Mouse (Mus musculus) ES-Bruce4 (cell line): ENCODE measurements around the gene B3gnt6.

ENCODE experiments used
- CTCF ChIP-seq: IDR thresholded peaks from one replicate; pipeline ENCODE4 v1.8.1; 2011; ENCODE audit warnings: low read depth, low read length
- POLR2A ChIP-seq: IDR thresholded peaks from one replicate; pipeline ENCODE4 v1.8.1; 2011; ENCODE audit warnings: low read length; ENCODE audit not compliant: insufficient read depth

DNA sequence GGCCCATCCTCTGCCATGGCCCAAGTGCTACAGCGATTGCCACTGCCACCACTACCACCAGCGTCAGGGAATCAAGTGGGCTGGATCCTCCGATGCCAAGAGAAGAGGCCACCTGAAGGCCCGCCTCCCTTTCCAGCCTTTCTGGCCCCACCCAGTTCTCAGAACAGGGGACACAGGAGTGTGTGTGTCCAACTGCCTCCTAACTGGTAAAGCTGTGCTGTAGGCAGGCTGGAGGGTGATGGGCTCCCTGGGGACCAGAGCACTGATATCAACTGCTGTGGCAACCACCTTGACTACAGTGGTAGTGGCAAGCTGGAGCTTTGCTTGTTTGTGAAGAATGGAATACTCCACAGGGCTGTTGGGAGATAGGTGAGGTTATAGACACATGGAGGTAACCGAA is 53.9 kb downstream of the B3gnt6 start, which contains the start of gene Omp:
- TF ChIP-seq CTCF (no peak), POLR2A (no peak)
